Mouse (Mus musculus) bone marrow, adult 2 months (tissue): ENCODE data around the gene Ckmt1. TPM values are rescaled to one million over a fixed set of nuclear protein-coding genes. Genes with fewer than 3 reads are reported as not detected.

Experiments
- H3K27ac ChIP-seq: fragments of 200-500 bp; 2 replicates; pipeline ENCODE4 v1.5.1; 2012; ENCODE audit warnings: low read depth, mild to moderate bottlenecking, control low read depth, inconsistent platforms, low read length; ENCODE audit not compliant: control insufficient read depth, poor library complexity, insufficient read depth
- H3K4me1 ChIP-seq: fragments of 200-500 bp; 2 replicates; pipeline ENCODE4 v1.6.1; 2011; ENCODE audit warnings: low read length; ENCODE audit not compliant: control insufficient read depth, insufficient read depth
- H3K4me3 ChIP-seq: fragments of 200-500 bp; replicated peaks from 2 replicates; pipeline ENCODE3; 2011; ENCODE audit warnings: mild to moderate bottlenecking, low read depth, low read length, control low read depth; ENCODE audit not compliant: control insufficient read depth
- CTCF ChIP-seq: fragments of 200-500 bp; IDR thresholded peaks from 2 replicates; pipeline ENCODE4 v1.5.1; 2011; ENCODE audit warnings: low read length, control low read depth; ENCODE audit not compliant: control insufficient read depth, insufficient read depth
- POLR2A ChIP-seq: fragments of 200-500 bp; IDR thresholded peaks from 2 replicates; pipeline ENCODE4 v1.6.1; 2011; ENCODE audit warnings: low read depth, mild to moderate bottlenecking, control low read depth, low read length, borderline replicate concordance; ENCODE audit not compliant: control insufficient read depth
- WGBS: fragments of 180-500 bp; shearing (Covaris S2); methylation state at CpG from one replicate; pipeline ENCODE4 v1.1.7; 2018; 5-methylcytosine and 5-hydroxymethylcytosine counted together
- polyA plus RNA-seq: library from polyadenylated mRNA; stranded (reverse); fragments of >200 nt; gene quantifications from 2 replicates; pipeline ENCODE4 v1.2.4, GENCODE M21; 2011; ENCODE audit warnings: low replicate concordance; ENCODE audit not compliant: missing spikeins, insufficient read depth, insufficient read length

Ckmt1 gene
- 4.2 TPM in 1 of 2 replicates, not detected in the other for polyA plus RNA-seq

DNA sequence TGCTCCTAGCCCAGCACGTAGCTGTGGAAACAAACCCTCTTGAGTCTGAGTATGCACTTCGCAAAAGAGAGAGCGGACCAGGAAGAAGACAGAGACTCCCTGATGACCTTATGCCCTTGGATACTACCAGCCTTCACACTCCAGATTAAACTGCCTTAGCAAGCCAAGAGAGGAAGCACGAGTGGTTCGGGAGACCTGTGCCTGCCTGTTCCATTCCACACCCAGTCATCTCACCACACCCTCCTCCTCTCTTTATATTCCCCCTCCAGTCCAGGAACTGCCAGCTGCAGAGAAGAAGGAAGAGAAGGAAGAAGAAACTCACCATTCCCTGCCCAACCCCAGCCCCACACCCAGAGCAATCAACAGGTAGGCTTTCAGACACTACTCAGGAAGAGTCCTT is at the start of gene Ckmt1:
Gene Ckmt1, plus strand, starts transcription at position 221 of the 400 bp plus-strand sequence.
- 56% methylated on average over 5 of the region's 5 CpGs for WGBS
- no peak for TF ChIP-seq POLR2A
- no peak within 1 kb of the TSS for H3K4me3 ChIP-seq
- H3K4me1 ChIP-seq = no peaks in the 10 kb centered on the region; the same call in 1 of the 2 replicates
- H3K27ac ChIP-seq = no peak within 1 kb of the TSS

DNA sequence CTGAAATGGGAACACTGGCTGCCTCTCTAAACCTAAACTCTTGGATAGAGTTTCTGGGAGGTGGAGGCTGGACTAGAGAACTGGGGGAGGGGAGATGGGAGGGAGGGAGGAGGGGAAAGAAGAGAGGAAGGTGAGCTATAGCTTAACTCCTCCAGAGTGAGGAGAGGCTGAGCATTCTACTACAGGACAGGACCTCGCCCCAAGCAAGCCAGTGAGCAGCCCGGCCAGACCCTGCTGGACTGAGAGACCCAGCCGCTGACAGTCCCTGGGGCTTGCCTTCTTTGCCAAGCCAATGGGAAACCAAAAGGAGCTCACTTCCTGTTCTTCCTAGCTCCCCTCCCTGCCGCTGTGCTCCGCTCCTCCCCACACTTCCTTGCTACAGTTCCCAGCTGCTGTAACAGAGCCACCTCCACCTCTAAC is 48.5 kb upstream of the Ckmt1 start:
- no peaks in the 10 kb centered on the region for H3K4me1 ChIP-seq
- WGBS = 20% methylated on average over 5 of the region's 5 CpGs
- no peak overlapping the region for H3K27ac ChIP-seq
- no peak overlapping the region for H3K4me3 ChIP-seq
- no peak for TF ChIP-seq CTCF
- TF ChIP-seq POLR2A = no peak

DNA sequence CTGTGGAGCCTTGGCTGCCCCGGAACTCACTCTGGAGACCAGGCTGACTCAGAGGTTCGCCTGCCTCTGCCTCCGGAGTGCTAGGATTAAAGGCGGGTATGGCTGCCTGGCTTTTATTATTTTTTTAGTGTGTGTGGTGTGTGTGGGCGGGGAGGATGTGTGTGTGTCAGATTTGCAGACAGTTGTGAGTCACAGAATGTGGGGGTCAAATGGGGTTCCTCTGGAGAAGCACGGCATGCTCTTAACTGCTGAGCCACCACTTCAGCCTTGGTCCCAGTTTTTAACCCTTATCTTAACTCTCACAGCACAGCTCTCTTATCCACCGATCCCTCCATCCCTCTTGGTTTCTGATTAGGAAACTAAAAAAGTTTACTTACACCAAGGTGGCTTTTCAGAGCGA is 41.2 kb upstream of the Ckmt1 start:
- no peak for TF ChIP-seq POLR2A
- no peak for TF ChIP-seq CTCF
- Histone ChIP-seq H3K4me1 (no peaks in the 10 kb centered on the region), H3K4me3 (no peak overlapping the region), H3K27ac (no peak overlapping the region)
- 70% methylated on average over 8 of the region's 8 CpGs for WGBS

DNA sequence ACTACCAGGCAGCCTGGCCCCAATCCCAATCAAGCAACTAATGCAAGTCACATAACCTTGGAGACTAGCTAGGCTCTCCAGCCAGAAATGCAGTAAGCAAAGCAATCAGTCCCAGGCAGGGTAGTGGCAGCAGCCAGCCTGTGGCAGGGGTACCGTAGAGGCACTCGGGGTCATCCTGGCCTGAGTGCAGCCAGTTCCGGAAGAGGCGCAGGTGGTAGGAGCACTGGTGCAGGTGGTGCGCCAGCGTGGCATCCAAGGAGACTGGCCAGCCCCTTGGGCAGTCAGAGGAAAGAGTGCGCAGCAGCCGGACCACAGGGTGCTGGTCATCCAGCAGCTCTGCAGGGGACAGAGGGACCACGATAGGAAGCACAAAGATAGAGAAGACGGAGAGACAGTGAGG is 34.5 kb upstream of the Ckmt1 start:
- 90% methylated on average over 10 of the region's 10 CpGs for WGBS
- H3K4me3 ChIP-seq = no peak overlapping the region
- no peak overlapping the region for H3K27ac ChIP-seq
- H3K4me1 ChIP-seq = no peaks in the 10 kb centered on the region
- TF ChIP-seq POLR2A = no peak
- TF ChIP-seq CTCF = no peak

DNA sequence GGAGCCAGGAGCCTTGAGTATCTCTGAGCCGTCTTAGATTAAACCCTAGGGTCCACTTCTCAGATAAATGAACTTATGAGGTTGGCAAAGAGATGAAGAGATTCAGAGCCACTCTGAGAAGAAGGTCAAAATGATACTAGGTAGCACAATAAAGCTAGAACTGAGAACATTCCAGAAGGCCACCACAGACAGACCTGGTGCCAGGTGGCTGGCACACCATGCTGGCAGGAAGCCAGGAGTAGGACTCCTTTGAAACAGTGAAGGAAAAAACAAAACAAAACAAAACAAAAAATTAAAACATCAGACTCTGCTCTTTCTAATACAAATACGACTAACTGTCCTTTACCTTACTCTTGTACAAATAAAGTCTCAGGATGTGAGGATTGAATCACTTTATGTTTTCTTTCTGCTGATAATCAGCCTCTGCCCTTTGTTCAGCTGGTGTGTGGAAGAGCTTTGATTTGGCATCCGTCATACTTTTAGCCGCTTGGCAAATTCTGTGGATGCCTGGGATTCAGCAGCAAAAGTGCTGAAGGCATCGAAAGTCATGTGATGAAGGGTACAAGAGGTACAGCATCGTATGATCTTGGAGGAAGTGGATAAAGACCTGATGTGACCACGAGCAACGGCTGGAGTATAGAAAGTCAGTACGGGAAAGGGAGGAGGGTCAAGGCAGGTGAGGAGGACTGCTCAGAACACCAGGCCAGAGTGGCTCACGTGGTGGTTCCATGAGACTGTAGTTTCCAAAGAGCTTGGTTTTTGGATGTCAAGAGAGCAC is 33.6 kb upstream of the Ckmt1 start:
- WGBS = 66% methylated on average over 10 of the region's 10 CpGs
- H3K4me1 ChIP-seq = no peaks in the 10 kb centered on the region
- no peak overlapping the region for H3K27ac ChIP-seq
- no peak for TF ChIP-seq POLR2A
- TF ChIP-seq CTCF = no peak
- no peak overlapping the region for H3K4me3 ChIP-seq

DNA sequence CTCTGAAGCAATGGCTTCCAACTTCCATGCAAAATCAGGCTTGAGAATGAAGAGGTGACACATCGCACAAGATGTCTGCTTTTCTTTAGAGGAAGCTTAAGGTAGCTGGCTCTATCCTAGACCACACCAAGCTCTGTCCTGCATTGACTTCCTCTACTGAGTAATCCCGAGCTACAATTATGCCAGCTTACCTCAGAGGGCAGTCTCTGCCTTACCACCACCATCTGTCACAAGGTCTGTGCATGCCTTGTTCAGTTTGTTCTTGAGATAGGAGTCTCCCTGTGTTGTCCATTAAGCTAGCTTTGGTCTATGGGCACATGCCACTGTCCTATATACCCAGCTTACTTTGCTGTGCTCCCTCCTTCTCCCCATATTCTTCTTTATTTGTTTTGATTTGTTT is 28.0 kb upstream of the Ckmt1 start:
- TF ChIP-seq POLR2A (no peak), CTCF (no peak)
- 59% methylated on average over 2 of the region's 2 CpGs for WGBS
- Histone ChIP-seq H3K4me1 (no peaks in the 10 kb centered on the region), H3K27ac (no peak overlapping the region), H3K4me3 (no peak overlapping the region)

DNA sequence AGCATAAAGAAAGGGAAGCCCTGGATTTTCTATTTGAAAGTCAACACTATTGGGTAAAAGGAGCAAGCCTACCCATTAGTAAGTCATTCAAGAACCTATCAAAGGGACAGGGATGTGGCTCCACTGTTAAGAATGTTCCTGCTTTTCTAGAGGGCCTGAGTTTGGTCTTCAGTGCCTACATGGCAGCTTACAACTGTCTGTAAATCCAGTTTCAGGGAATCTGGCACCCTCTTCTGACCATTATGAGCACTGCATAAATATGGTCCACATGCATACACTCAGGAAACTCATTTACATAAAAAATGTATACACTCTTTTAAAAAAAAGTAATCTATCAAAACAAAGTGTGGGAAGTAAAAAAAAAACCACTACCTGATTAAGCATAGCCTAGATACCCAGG is 18.5 kb upstream of the Ckmt1 start:
- TF ChIP-seq CTCF (no peak), POLR2A (no peak)
- Histone ChIP-seq H3K4me3 (no peak overlapping the region), H3K4me1 (no peaks in the 10 kb centered on the region), H3K27ac (no peak overlapping the region)

DNA sequence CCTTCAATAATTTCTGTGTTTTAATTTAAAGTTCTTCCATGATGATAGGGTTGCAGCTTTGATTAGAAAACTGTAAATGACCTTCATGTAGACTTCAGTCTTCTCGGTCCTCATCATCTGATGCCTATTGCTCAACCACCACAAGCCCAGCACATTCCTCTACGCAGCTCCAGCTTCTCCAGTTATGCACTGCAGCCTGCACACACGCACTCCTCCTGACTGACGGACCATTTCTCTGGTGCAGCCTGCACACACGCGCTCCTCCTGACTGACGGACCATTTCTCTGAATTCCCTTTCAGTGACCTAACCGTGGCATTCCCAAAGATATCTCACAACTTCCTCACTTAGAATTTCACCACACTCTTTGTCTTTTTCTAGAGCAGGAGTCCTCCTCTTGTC is 4.4 kb upstream of the Ckmt1 start:
- Histone ChIP-seq H3K4me1 (no peaks in the 10 kb centered on the region; the same call in 1 of the 2 replicates), H3K4me3 (no peak overlapping the region), H3K27ac (no peak overlapping the region)
- TF ChIP-seq CTCF (no peak), POLR2A (no peak)
- WGBS = 72% methylated on average over 8 of the region's 8 CpGs
